Mouse (Mus musculus) forebrain, embryonic 10.5 days (tissue): ENCODE data around the gene Tgm2. TPM values are rescaled to one million over a fixed set of nuclear protein-coding genes. Genes with fewer than 3 reads are reported as not detected.

Source experiments
- DNase-seq: peaks from one replicate; pipeline ENCODE4 v3.0.0-alpha.2; 2017; ENCODE audit warnings: low spot score; ENCODE audit errors: extremely low spot score
- H3K27ac ChIP-seq: fragments of 300-500 bp; sonication (generic); 2 replicates; pipeline ENCODE4 v1.5.1; 2016; ENCODE audit warnings: mild to moderate bottlenecking
- H3K27me3 ChIP-seq: fragments of 300-500 bp; sonication (generic); 2 replicates; pipeline ENCODE4 v1.6.1; 2016; ENCODE audit warnings: mild to moderate bottlenecking; ENCODE audit not compliant: poor library complexity, severe bottlenecking
- H3K36me3 ChIP-seq: fragments of 300-500 bp; sonication (generic); replicated peaks from 2 replicates; pipeline ENCODE4 v1.6.1; 2016; ENCODE audit warnings: mild to moderate bottlenecking, moderate library complexity
- H3K4me1 ChIP-seq: fragments of 300-500 bp; sonication (generic); 2 replicates; pipeline ENCODE4 v1.6.1; 2016
- H3K4me3 ChIP-seq: fragments of 300-500 bp; sonication (generic); 2 replicates; pipeline ENCODE4 v1.5.1; 2016; ENCODE audit warnings: mild to moderate bottlenecking, moderate library complexity
- H3K9me3 ChIP-seq: fragments of 300-500 bp; sonication (generic); 2 replicates; pipeline ENCODE4 v1.6.1; 2016; ENCODE audit warnings: mild to moderate bottlenecking, moderate library complexity
- WGBS: fragments of 180-500 bp; shearing (Covaris S2); methylation state at CpG from one replicate; pipeline ENCODE4 v1.1.7; 2016; 5-methylcytosine and 5-hydroxymethylcytosine counted together
- polyA plus RNA-seq: library from polyadenylated mRNA; unstranded; fragments of >200 nt; fragmentation: Nextera tagmentation; extraction: Ambion mirVana; gene quantifications from 2 replicates; pipeline ENCODE4 v1.2.1, GENCODE M21; 2016

The Tgm2 gene
- polyA plus RNA-seq, 1 experiment from 2014 or later = 7.2 TPM

DNA sequence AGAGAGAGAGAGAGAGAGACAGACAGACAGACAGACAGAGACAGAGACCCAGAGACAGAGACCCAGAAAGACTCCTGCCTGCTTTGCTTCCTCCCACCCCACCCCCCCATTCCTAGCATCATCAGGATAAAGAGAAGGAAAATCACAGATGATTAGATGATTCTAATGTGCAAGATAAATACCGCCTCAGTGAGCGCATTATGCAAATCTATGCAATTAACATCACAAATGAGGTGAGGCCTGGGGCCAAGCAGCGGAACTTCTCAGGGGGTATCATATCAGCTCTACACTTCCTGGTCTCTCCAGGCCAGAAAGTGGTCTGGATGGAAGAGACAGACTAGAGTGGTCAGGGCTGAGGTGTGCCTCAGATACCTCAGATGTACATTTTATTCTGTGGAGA, 31.3 kb upstream of the Tgm2 start:
- no peaks in the 10 kb centered on the region for H3K36me3 ChIP-seq
- 40% methylated on average over 3 of the region's 3 CpGs for WGBS
- H3K4me1 ChIP-seq = peaks cover 39% of the 10 kb centered on the region
- no peak for DNase-seq
- no peaks in the 10 kb centered on the region for H3K9me3 ChIP-seq
- H3K27ac ChIP-seq = no peak overlapping the region
- peaks cover 23% of the 10 kb centered on the region for H3K27me3 ChIP-seq
- H3K4me3 ChIP-seq = no peak overlapping the region

DNA sequence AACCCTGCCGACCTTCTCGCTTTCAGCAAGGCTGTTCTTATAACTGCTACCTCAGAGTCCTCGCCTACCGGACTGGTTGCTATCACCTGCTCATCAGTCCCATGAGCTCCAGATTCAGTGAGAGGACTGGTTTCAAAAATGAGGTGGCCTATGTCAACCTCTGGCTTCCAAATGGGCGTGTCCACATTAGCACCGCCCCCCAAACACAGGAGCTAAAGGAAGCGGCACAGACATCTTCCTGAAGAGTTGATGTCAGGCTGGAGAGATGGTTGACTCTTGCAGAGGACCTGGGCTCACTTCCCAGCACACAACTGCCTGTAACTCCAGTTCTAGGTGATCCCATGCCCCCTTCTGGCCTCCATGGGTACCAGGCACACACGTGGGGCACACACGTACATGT, 30.5 kb upstream of the Tgm2 start:
- Histone ChIP-seq H3K27ac (peak overlapping the region; percentile 40; the same call in 1 of the 2 replicates), H3K27me3 (peaks cover 23% of the 10 kb centered on the region), H3K4me1 (peaks cover 39% of the 10 kb centered on the region), H3K9me3 (no peaks in the 10 kb centered on the region), H3K36me3 (no peaks in the 10 kb centered on the region), H3K4me3 (no peak overlapping the region)
- WGBS = 89% methylated on average over 9 of the region's 9 CpGs
- DNase-seq = no peak

DNA sequence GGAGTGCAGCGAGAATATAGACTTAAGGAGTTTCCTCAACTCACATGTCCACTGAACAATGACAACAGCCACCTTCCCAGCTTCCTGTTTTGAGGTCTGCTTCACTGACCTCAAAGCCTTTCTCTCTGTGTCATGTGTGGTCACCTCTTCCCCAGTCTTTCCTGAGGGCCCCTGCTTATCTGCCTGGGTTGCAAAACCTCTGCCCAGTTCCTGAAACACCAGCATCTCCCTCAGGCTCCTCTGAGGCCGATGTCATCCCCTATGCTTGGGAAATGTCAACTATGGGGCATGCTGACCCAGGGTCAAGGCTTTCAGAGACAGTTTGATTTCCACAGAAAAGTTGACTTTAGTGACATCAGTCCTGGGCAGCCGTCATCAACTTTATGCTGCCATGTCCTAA, 29.2 kb upstream of the Tgm2 start:
- Histone ChIP-seq H3K36me3 (no peaks in the 10 kb centered on the region), H3K27me3 (peaks cover 21% of the 10 kb centered on the region), H3K4me1 (peaks cover 39% of the 10 kb centered on the region), H3K27ac (no peak overlapping the region), H3K4me3 (no peak overlapping the region), H3K9me3 (no peaks in the 10 kb centered on the region)
- no peak for DNase-seq
- 85% methylated on average over 3 of the region's 3 CpGs for WGBS

DNA sequence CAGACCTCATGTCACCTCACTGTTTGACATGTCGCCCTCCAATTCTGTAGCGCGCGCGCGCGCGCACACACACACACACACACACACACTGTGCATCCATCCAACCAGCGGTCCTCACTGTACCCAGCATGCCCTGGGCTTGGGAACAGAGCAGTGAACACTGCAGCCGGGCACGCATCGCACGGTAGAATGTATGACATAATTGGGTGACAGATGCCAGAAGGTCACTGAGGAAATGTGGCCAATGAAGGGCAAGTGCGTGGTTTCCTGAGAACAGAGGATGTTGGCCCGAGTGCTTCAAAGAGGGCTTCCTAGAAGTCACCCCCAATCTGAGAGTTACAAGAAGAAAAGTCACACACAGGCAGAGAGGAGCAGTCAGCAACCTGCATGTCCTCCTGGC, 28.7 kb upstream of the Tgm2 start:
- Histone ChIP-seq H3K4me1 (peaks cover 39% of the 10 kb centered on the region), H3K9me3 (no peaks in the 10 kb centered on the region), H3K27ac (no peak overlapping the region), H3K27me3 (peaks cover 16% of the 10 kb centered on the region), H3K36me3 (no peaks in the 10 kb centered on the region), H3K4me3 (no peak overlapping the region)
- 94% methylated on average over 15 of the region's 15 CpGs for WGBS
- no peak for DNase-seq

DNA sequence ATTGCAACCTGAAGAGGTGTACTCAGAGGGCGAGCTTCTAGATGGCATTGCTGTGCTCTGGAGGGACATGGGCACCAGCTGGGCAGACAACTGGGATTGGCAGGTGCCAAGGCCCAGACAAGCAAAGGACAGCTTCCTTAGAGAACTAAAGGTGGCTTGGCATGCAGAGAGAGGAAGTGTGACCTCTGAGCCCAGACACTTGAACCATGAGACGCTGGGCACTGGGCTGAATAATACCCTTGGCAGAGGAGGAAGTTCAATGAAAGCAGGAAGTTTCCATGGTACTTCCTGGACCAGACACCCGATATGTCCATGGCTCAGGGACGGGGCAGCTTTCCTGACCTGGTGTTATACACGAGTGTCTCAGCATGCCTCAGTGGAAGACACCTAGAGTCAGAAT, 28.2 kb upstream of the Tgm2 start:
- Histone ChIP-seq H3K4me1 (peaks cover 37% of the 10 kb centered on the region), H3K36me3 (no peaks in the 10 kb centered on the region), H3K27me3 (peaks cover 11% of the 10 kb centered on the region), H3K27ac (no peak overlapping the region), H3K4me3 (no peak overlapping the region), H3K9me3 (no peaks in the 10 kb centered on the region)
- WGBS = 82% methylated on average over 5 of the region's 5 CpGs
- no peak for DNase-seq

DNA sequence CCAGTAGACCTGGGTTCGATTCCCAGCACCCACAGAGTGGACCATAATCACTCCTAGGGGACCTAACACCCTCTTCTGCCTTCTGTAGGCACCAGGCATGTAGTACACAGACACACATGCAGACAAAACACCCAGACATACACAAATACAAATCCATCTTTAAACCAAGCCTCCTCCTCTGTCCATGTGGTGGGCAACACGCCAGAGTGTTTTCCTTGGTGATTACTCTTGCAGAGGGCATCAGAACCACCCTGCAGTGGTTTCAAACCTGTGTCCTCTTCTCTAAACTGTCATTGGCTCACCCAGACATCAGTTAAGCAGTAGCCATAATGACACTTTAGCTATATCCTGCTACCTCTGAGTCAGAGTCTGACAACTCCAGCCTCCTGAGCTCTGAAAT, 24.2 kb upstream of the Tgm2 start:
- Histone ChIP-seq H3K4me3 (no peak overlapping the region), H3K4me1 (peaks cover 18% of the 10 kb centered on the region), H3K27me3 (0 out of 2 replicates have a peak, but pooled peaks cover 4% of the 10 kb centered on the region), H3K36me3 (no peaks in the 10 kb centered on the region), H3K27ac (no peak overlapping the region), H3K9me3 (no peaks in the 10 kb centered on the region)
- WGBS = 79% methylated on average over 2 of the region's 2 CpGs
- DNase-seq = no peak

DNA sequence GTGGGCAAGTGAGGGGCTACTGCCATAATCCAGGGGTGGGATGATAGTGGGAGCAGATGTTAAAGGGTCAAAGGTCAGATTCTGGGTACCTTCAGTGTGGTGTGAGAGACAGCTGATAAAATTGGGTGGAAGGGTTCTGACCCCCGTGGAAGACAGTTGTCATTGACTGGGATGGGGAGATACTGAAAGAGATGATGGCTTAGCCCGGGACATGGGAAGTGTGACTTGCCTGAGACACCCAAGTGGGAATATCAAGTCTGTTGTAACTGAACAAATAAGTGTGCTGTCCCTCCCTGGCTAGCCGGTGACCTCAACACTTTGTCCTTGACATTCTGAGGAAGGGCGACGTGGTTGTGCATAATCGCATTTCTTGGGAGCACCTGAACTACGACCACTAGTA, 23.5 kb upstream of the Tgm2 start:
- no peak overlapping the region for H3K27ac ChIP-seq
- no peak overlapping the region for H3K4me3 ChIP-seq
- 93% methylated on average over 7 of the region's 7 CpGs for WGBS
- no peaks in the 10 kb centered on the region for H3K9me3 ChIP-seq
- peaks cover 15% of the 10 kb centered on the region for H3K4me1 ChIP-seq
- no peaks in the 10 kb centered on the region for H3K27me3 ChIP-seq
- DNase-seq = no peak
- H3K36me3 ChIP-seq = no peaks in the 10 kb centered on the region

DNA sequence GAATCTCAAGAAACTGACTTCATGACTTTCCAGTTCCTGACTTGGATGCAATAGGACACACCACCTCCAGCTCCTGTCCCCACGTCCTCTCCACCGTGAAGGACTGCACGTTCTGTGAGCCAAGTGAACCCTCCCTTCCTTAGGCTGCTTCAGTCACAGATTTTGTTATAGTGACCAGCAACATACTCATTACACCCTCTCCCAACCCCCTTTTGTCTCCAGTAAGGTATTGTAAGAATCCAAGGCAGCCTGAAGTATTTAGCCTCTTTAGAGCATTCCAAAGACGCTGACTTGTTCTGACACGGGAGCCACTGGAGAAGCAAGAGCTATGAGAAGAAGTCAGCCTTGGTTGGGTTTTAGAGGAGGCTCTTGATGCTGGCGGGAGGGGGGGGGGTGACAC, 23.1 kb upstream of the Tgm2 start:
- Histone ChIP-seq H3K9me3 (no peaks in the 10 kb centered on the region), H3K36me3 (no peaks in the 10 kb centered on the region), H3K27me3 (no peaks in the 10 kb centered on the region), H3K4me1 (peaks cover 15% of the 10 kb centered on the region), H3K4me3 (no peak overlapping the region), H3K27ac (no peak overlapping the region)
- 84% methylated on average over 6 of the region's 6 CpGs for WGBS
- no peak for DNase-seq

DNA sequence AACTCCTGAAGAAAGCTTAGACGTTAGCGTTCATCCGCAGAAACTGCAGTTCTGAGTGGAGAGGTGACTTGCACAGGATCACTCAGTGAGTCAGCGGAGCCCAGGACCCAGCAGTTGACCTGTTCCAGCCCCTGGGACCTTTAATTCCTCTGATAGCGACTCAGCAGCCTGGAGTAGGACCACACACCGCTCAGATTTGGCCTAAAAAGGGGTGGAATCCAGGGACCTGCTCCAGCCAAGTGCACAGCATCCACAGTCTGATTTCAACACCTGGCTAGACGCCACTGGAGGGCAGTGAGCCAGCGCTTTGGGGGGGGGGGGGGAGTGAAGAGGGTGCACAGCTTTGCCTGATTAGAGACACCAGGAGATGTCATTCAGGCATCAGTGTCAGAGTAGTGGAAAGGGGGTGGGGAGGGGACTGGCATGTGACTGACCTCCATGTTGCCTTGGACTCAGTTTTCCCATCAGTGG, 22.5 kb upstream of the Tgm2 start:
- WGBS = 77% methylated on average over 8 of the region's 8 CpGs
- no peak for DNase-seq

DNA sequence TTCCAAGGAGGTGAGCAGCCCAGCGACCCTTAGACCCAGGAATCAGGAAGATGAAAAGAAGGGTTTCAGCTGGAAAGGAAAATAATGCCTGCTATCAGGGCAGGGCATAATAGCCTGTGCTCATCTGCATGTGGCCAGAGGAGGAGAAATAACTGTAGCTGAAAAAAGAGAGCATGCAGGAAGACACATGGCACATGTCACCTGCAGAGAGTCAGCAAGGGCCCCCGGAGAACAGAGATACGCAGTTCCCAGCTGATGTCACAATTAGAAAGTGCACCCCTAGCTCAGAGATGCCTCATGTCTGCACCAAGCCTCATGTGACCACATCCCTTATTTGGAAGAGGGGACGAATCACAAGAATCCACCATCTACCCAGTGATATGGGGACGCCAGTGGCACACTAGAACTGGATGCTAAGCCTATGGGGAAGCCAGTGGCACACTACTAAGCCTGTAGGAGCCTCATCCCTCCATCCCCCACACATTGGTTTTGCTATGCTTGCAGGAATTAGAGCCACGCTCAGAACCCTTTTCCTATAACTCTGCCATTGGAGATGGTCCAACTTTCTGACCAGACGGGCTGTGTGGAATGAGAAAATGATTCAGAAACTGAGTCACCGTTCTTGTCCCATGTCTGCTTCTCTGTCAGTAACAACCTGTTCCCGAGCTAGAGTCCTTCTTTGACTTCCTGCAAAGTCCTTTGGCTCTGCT, 21.4 kb upstream of the Tgm2 start:
- Histone ChIP-seq H3K27ac (no peak overlapping the region), H3K4me1 (peaks cover 15% of the 10 kb centered on the region), H3K27me3 (no peaks in the 10 kb centered on the region), H3K36me3 (no peaks in the 10 kb centered on the region), H3K4me3 (no peak overlapping the region), H3K9me3 (no peaks in the 10 kb centered on the region)
- 84% methylated on average over 9 of the region's 9 CpGs for WGBS
- DNase-seq = no peak

More for the DNA sequence above, 22.5 kb upstream of the Tgm2 start:
- H3K27me3 ChIP-seq = no peaks in the 10 kb centered on the region
- H3K36me3 ChIP-seq = no peaks in the 10 kb centered on the region
- peaks cover 15% of the 10 kb centered on the region for H3K4me1 ChIP-seq
- H3K27ac ChIP-seq = no peak overlapping the region
- no peak overlapping the region for H3K4me3 ChIP-seq
- H3K9me3 ChIP-seq = no peaks in the 10 kb centered on the region

DNA sequence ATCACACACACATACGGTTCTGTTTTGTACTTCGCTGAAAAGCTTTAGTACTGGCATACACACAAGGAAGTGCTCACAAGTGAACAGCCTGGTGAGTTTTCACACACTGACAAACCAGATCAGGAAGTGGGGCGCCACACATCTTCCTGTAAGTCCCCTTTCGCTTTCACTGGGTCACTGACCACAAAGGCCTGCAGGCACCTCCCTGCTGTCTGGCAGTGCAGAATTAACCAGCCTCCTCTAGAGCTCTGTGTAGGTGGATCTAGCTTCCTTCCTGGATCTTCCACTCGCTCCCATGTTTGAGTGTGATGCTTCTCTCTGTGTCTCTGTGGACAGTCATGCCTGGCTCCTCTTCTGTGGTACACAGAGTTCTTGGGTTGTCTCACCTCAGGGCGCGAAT, 20.4 kb upstream of the Tgm2 start:
- Histone ChIP-seq H3K4me3 (no peak overlapping the region), H3K36me3 (no peaks in the 10 kb centered on the region), H3K9me3 (no peaks in the 10 kb centered on the region), H3K4me1 (peaks cover 15% of the 10 kb centered on the region), H3K27me3 (no peaks in the 10 kb centered on the region), H3K27ac (no peak overlapping the region)
- DNase-seq = no peak
- 82% methylated on average over 7 of the region's 7 CpGs for WGBS

DNA sequence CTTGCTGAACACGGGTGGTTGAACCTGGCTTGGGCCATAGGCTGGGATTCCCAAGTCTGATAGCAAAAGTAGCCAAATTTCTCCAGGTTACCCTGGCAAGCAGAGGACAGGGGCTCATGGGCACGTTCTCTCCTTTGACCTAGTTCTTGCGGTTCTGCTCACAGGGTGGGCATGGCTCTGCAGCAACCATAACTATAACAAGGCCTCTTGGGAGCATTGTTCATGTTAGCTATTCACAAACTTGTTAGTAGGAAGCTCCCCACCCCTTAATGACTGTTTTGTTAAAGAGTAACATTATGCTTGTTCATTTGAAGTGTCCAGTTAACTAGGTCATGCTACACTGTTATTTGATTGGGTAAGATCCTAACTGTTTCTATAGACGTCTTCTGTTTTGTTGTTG, 19.5 kb upstream of the Tgm2 start:
- no peak for DNase-seq
- Histone ChIP-seq H3K4me1 (peaks cover 15% of the 10 kb centered on the region), H3K27ac (no peak overlapping the region), H3K36me3 (no peaks in the 10 kb centered on the region), H3K9me3 (no peaks in the 10 kb centered on the region), H3K4me3 (no peak overlapping the region), H3K27me3 (no peaks in the 10 kb centered on the region)
- WGBS = 91% methylated on average over 4 of the region's 4 CpGs

DNA sequence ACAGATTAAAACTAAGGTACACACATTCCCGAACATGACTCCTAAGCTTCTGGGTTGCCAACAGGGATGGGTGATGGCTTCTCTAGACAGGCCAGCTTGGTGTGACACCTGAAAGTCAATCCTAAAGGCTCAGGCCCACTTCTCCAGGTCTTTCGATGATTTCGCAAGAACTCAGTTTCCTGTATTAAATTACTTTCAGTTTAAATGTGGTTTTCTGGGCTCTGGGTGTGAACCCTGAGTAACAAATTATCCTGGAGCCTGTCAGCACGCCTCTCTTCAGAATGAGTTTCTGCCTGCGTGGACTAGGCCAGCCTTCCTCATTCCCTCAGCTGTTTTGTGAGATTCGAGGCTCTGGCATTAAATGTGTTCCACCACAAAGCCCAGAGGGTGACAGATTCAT, 16.8 kb upstream of the Tgm2 start:
- Histone ChIP-seq H3K9me3 (no peaks in the 10 kb centered on the region), H3K4me3 (no peak overlapping the region), H3K36me3 (no peaks in the 10 kb centered on the region), H3K27me3 (no peaks in the 10 kb centered on the region), H3K27ac (no peak overlapping the region), H3K4me1 (peaks cover 19% of the 10 kb centered on the region)
- DNase-seq = no peak
- WGBS = 89% methylated on average over 6 of the region's 6 CpGs

DNA sequence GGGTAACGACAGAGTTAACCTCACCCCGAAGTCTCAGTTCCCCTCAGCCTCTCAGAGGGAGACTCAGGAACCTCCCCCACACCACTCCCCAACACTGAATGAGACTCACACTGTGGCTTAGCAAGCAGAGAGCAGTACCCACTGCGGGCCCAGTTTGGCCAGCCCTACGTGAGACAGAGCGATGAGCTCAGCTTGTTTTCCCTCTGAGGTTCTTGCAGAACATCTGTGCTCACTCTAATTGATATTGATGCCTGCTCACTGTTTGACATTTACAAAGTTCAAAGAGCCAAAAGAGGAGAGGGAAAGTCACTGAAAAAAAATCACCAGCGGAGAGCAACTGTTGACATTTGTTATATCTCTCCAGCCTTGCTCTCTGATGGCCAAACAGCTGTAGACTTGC, 15.5 kb upstream of the Tgm2 start:
- Histone ChIP-seq H3K36me3 (no peaks in the 10 kb centered on the region), H3K27ac (no peak overlapping the region), H3K4me3 (no peak overlapping the region), H3K4me1 (peaks cover 16% of the 10 kb centered on the region), H3K9me3 (no peaks in the 10 kb centered on the region), H3K27me3 (no peaks in the 10 kb centered on the region)
- WGBS = 91% methylated on average over 6 of the region's 6 CpGs
- no peak for DNase-seq
